Mouse (Mus musculus) lung, embryonic 16.5 days (tissue): Measurements from ENCODE around the gene Fam173a. TPM values are rescaled to one million over a fixed set of nuclear protein-coding genes. Genes with fewer than 3 reads are reported as not detected.

Experiments
- ATAC-seq: fragments of 200-750 bp; cut with Nextera tagmentation; 2 replicates; pipeline ENCODE4 v1.8.0; 2017; ENCODE audit warnings: low read depth, mild to moderate bottlenecking, moderate library complexity
- H3K27ac ChIP-seq: fragments of 300-500 bp; sonication (generic); 2 replicates; pipeline ENCODE4 v1.5.1; 2014; ENCODE audit warnings: mild to moderate bottlenecking, control low read depth, low read length
- H3K27me3 ChIP-seq: fragments of 300-500 bp; sonication (generic); 2 replicates; pipeline ENCODE4 v1.6.1; 2014; ENCODE audit warnings: low read depth, low read length, mixed read lengths; ENCODE audit not compliant: control insufficient read depth, insufficient read depth
- H3K36me3 ChIP-seq: fragments of 300-500 bp; sonication (generic); 2 replicates; pipeline ENCODE4 v1.6.1; 2014; ENCODE audit warnings: low read length; ENCODE audit not compliant: control insufficient read depth, insufficient read depth
- H3K4me1 ChIP-seq: fragments of 300-500 bp; sonication (generic); replicated peaks from 2 replicates; pipeline ENCODE4 v1.6.1; 2014; ENCODE audit warnings: low read length, mixed read lengths; ENCODE audit not compliant: control insufficient read depth, insufficient read depth
- H3K4me2 ChIP-seq: fragments of 300-500 bp; sonication (generic); 2 replicates; pipeline ENCODE4 v1.6.1; 2014; ENCODE audit warnings: low read depth, low read length, control low read depth
- H3K4me3 ChIP-seq: fragments of 300-500 bp; sonication (generic); 2 replicates; pipeline ENCODE4 v1.5.1; 2014; ENCODE audit warnings: mild to moderate bottlenecking, low read length, control low read depth
- H3K9ac ChIP-seq: fragments of 300-500 bp; sonication (generic); 2 replicates; pipeline ENCODE4 v1.6.1; 2014; ENCODE audit warnings: low read length, control low read depth
- H3K9me3 ChIP-seq: fragments of 300-500 bp; sonication (generic); 2 replicates; pipeline ENCODE4 v1.6.1; 2016; ENCODE audit warnings: low read length; ENCODE audit not compliant: control insufficient read depth
- WGBS: fragments of 180-500 bp; shearing (Covaris S2); extraction: QIAGEN DNeasy Blood & Tissue Kit; methylation state at CpG from one replicate; pipeline ENCODE4 v1.1.7; 2014; 5-methylcytosine and 5-hydroxymethylcytosine counted together
- polyA plus RNA-seq: library from polyadenylated mRNA; unstranded; fragments of >200 nt; fragmentation: Nextera tagmentation; extraction: Ambion mirVana; gene quantifications from 2 replicates; pipeline ENCODE4 v1.2.1, GENCODE M21; 2015

Fam173a gene
- polyA plus RNA-seq, 1 experiment from 2014 or later: 115 TPM

GRCm38 (mm10) chr17:25777948-25778347 lies 14.8 kb downstream of the Fam173a start:
- H3K4me2 ChIP-seq: no peak overlapping the region
- peaks cover 25% of the 10 kb centered on the region for H3K36me3 ChIP-seq
- H3K4me3 ChIP-seq: no peak overlapping the region
- H3K27ac ChIP-seq: no peak overlapping the region
- WGBS: 88% methylated on average over 5 of the region's 5 CpGs
- no peak overlapping the region for H3K9ac ChIP-seq
- peaks cover 7% of the 10 kb centered on the region for H3K4me1 ChIP-seq
- H3K9me3 ChIP-seq: no peaks in the 10 kb centered on the region
- no peaks in the 10 kb centered on the region for H3K27me3 ChIP-seq
- no peak for ATAC-seq

- Histone ChIP-seq H3K36me3 (peaks cover 10% of the 10 kb centered on the region), H3K4me2 (no peak overlapping the region), H3K27ac (no peak overlapping the region), H3K4me3 (no peak overlapping the region), H3K9me3 (no peaks in the 10 kb centered on the region), H3K27me3 (no peaks in the 10 kb centered on the region), H3K9ac (no peak overlapping the region), H3K4me1 (peaks cover 7% of the 10 kb centered on the region)
- ATAC-seq: no peak
- WGBS: 71% methylated on average over 10 of the region's 10 CpGs
Measured at GRCm38 (mm10) chr17:25775318-25776062, 17.2 kb downstream of the Fam173a start.

- H3K27ac ChIP-seq: no peak within 1 kb of the TSS
- H3K4me3 ChIP-seq: peak within 1 kb of the TSS; percentile 64
- under 1% methylated on average over 37 of the region's 37 CpGs for WGBS
Measured at GRCm38 (mm10) chr17:25773549-25774120, 19.1 kb downstream of the Fam173a start, which contains the start of gene Narfl. TSS of gene Narfl (plus strand) at chr17:25773776.

GRCm38 (mm10) chr17:25769331-25769730 lies 23.4 kb downstream of the Fam173a start:
- no peaks in the 10 kb centered on the region for H3K27me3 ChIP-seq
- H3K4me3 ChIP-seq: no peak overlapping the region
- no peak overlapping the region for H3K4me2 ChIP-seq
- no peak for ATAC-seq
- WGBS: 54% methylated on average over 9 of the region's 9 CpGs
- no peak overlapping the region for H3K9ac ChIP-seq
- H3K9me3 ChIP-seq: no peaks in the 10 kb centered on the region
- H3K4me1 ChIP-seq: peaks cover 3% of the 10 kb centered on the region
- no peak overlapping the region for H3K27ac ChIP-seq
- no peaks in the 10 kb centered on the region for H3K36me3 ChIP-seq

More at GRCm38 (mm10) chr17:25773549-25774120, 19.1 kb downstream of the Fam173a start, which contains the start of gene Narfl:
- peak within 1 kb of the TSS; percentile 88 for H3K4me2 ChIP-seq
- peaks cover 7% of the 10 kb centered on the region for H3K4me1 ChIP-seq
- 0 out of 2 replicates have a peak, but pooled peaks cover 2% of the 10 kb centered on the region for H3K36me3 ChIP-seq
- no peaks in the 10 kb centered on the region for H3K27me3 ChIP-seq
- ATAC-seq: peak; percentile 92
- no peaks in the 10 kb centered on the region for H3K9me3 ChIP-seq
- peak within 1 kb of the TSS; percentile 84 for H3K9ac ChIP-seq

- no peaks in the 10 kb centered on the region for H3K9me3 ChIP-seq
- H3K27me3 ChIP-seq: no peaks in the 10 kb centered on the region
- no peak for ATAC-seq
- 62% methylated on average over 5 of the region's 5 CpGs for WGBS
- no peak overlapping the region for H3K4me2 ChIP-seq
- H3K9ac ChIP-seq: no peak overlapping the region
- no peaks in the 10 kb centered on the region for H3K4me1 ChIP-seq
- H3K27ac ChIP-seq: no peak overlapping the region
- no peaks in the 10 kb centered on the region for H3K36me3 ChIP-seq
- H3K4me3 ChIP-seq: no peak overlapping the region
Measured at GRCm38 (mm10) chr17:25765886-25766285, 26.8 kb downstream of the Fam173a start.

GRCm38 (mm10) chr17:25762591-25762990 lies 30.1 kb downstream of the Fam173a start:
- ATAC-seq: no peak
- 51% methylated on average over 3 of the region's 3 CpGs for WGBS

GRCm38 (mm10) chr17:25761561-25761970 lies 31.1 kb downstream of the Fam173a start:
- Histone ChIP-seq H3K4me3 (no peak overlapping the region), H3K4me1 (no peaks in the 10 kb centered on the region), H3K27me3 (no peaks in the 10 kb centered on the region), H3K9me3 (no peaks in the 10 kb centered on the region), H3K4me2 (no peak overlapping the region), H3K27ac (no peak overlapping the region), H3K36me3 (no peaks in the 10 kb centered on the region), H3K9ac (no peak overlapping the region)
- no peak for ATAC-seq
- WGBS: 21% methylated on average over 4 of the region's 4 CpGs

More at GRCm38 (mm10) chr17:25762591-25762990, 30.1 kb downstream of the Fam173a start:
- Histone ChIP-seq H3K4me2 (no peak overlapping the region), H3K9ac (no peak overlapping the region), H3K9me3 (no peaks in the 10 kb centered on the region), H3K36me3 (no peaks in the 10 kb centered on the region), H3K4me3 (no peak overlapping the region), H3K27ac (no peak overlapping the region), H3K27me3 (no peaks in the 10 kb centered on the region), H3K4me1 (no peaks in the 10 kb centered on the region)

- peaks cover 6% of the 10 kb centered on the region for H3K4me1 ChIP-seq
- no peak overlapping the region for H3K9ac ChIP-seq
- no peak overlapping the region for H3K4me2 ChIP-seq
- no peaks in the 10 kb centered on the region for H3K9me3 ChIP-seq
- no peak for ATAC-seq
- no peak overlapping the region for H3K4me3 ChIP-seq
- H3K27ac ChIP-seq: no peak overlapping the region
- no peaks in the 10 kb centered on the region for H3K27me3 ChIP-seq
- WGBS: 62% methylated on average over 8 of the region's 8 CpGs
- H3K36me3 ChIP-seq: no peaks in the 10 kb centered on the region
Measured at GRCm38 (mm10) chr17:25760148-25760547, 32.6 kb downstream of the Fam173a start.

- ATAC-seq: no peak
- WGBS: 36% methylated on average over 3 of the region's 3 CpGs
- Histone ChIP-seq H3K27ac (no peak overlapping the region), H3K4me1 (peaks cover 6% of the 10 kb centered on the region), H3K9me3 (no peaks in the 10 kb centered on the region), H3K36me3 (no peaks in the 10 kb centered on the region), H3K4me2 (no peak overlapping the region), H3K4me3 (no peak overlapping the region), H3K27me3 (no peaks in the 10 kb centered on the region), H3K9ac (no peak overlapping the region)
Measured at GRCm38 (mm10) chr17:25757691-25758090, 35.0 kb downstream of the Fam173a start.
